Mouse (Mus musculus) adrenal gland, postnatal 36 days (tissue): ENCODE data around the gene Clec18a. TPM values are rescaled to one million over a fixed set of nuclear protein-coding genes. Genes with fewer than 3 reads are reported as not detected.

Source experiments
- microRNA-seq: library from miRNA; unstranded; fragments of <30 nt; microRNA quantifications from one replicate; pipeline ENCODE4 v1.2.0, GENCODE M21; 2021
- total RNA-seq, 2 experiments: library from RNA; stranded (reverse); gene quantifications; 2 replicates each; pipeline ENCODE4 v1.2.3; 2021

Gene Clec18a
- total RNA-seq, 2 experiments from 2014 or later, result not detected

Small RNAs within 50 kb of the gene (microRNA-seq; reads per million reads assigned to microRNA genes)
- not detected for gene Gm24103
- not detected for gene Mir3473d

Other genes with a start within 250 kb of the Clec18a start
- gene Cog4, start 245.8 kb downstream of the Clec18a start, total RNA-seq, result 100 to 1,000 TPM in 1 of 2 experiments, 10 to 100 TPM in 1; 86.2 to 105 TPM
- 10 to 100 TPM; 76.9 to 81.8 TPM for gene Sf3b3, start 245.6 kb downstream of the Clec18a start, total RNA-seq
- 1 to 10 TPM; 9.4 to 9.5 TPM for gene Fuk, start 189.9 kb downstream of the Clec18a start, total RNA-seq
- 10 to 100 TPM; 22.1 to 23.3 TPM for gene St3gal2, start 172.5 kb downstream of the Clec18a start, total RNA-seq
- gene Ddx19a, start 94.6 kb downstream of the Clec18a start, total RNA-seq, result 10 to 100 TPM; 44.1 to 46.8 TPM
- 10 to 100 TPM; 11.8 to 12.5 TPM for gene Ddx19b, start 60.7 kb downstream of the Clec18a start, total RNA-seq
- gene Aars, start 59.3 kb downstream of the Clec18a start, total RNA-seq, result 100 to 1,000 TPM; 114 to 165 TPM
- gene Exosc6, start 36.1 kb downstream of the Clec18a start, total RNA-seq, result not detected
- gene Pdpr, start 2.2 kb upstream of the Clec18a start, total RNA-seq, result 10 to 100 TPM; 38.3 to 44.7 TPM
- 100 to 1,000 TPM; 116 to 123 TPM for gene Glg1, start 166.8 kb upstream of the Clec18a start, total RNA-seq
- 10 to 100 TPM; 48.8 to 72.7 TPM for gene Rfwd3, start 207.8 kb upstream of the Clec18a start, total RNA-seq
- 10 to 100 TPM; 10.9 to 20.6 TPM for gene Mlkl, start 245.8 kb upstream of the Clec18a start, total RNA-seq